Mouse (Mus musculus) retina, embryonic 14.5 days (tissue): ENCODE data around the gene D13Ertd608e.
"Not testable (repeated sequence)": the region's sequence is repeated elsewhere in the genome, so short reads cannot be mapped to it uniquely, and the experiment has no call there.

ENCODE experiments used
- DNase-seq: peaks from one replicate; pipeline ENCODE4 v3.0.0-alpha.2; 2015; ENCODE audit warnings: low spot score

The D13Ertd608e gene

DNA sequence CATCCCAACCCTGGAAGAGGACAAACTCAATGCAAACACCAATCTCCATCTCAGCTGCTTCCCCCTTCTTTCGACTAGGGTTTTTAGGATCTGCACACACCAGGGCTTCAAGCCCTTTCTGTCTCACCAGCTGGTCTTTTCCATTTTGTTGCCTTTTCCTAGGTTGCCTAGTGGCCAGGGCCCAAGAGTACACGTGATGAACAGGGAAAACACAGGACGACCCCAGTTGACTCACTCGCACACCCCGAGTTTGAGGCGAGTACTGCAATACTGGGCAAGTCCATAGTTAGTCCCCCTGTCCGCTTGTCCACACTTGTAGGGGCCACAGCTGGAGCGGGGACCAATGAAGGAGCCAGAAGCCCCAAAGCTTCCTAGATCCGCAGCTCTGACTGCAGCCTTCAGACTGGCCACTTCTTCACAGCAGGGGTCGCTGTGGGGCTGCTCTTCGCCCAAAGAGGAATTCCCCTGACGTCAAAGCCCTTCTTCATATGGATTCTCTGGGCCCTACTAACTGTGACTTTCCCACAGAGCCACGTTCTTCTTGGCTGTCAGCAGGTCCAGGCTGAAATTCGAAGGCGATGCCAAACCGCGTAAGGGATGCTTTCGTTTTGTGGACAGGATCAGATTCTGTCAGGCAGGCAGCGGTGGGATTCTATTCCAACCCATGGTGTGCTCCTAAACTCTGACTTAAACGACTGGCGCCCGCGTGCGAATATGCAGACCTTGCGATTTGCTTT, at the start of gene D13Ertd608e:
Gene D13Ertd608e (plus strand): TSS at position 687 of the 737 bp plus-strand sequence.
- peak; percentile 70 for DNase-seq

DNA sequence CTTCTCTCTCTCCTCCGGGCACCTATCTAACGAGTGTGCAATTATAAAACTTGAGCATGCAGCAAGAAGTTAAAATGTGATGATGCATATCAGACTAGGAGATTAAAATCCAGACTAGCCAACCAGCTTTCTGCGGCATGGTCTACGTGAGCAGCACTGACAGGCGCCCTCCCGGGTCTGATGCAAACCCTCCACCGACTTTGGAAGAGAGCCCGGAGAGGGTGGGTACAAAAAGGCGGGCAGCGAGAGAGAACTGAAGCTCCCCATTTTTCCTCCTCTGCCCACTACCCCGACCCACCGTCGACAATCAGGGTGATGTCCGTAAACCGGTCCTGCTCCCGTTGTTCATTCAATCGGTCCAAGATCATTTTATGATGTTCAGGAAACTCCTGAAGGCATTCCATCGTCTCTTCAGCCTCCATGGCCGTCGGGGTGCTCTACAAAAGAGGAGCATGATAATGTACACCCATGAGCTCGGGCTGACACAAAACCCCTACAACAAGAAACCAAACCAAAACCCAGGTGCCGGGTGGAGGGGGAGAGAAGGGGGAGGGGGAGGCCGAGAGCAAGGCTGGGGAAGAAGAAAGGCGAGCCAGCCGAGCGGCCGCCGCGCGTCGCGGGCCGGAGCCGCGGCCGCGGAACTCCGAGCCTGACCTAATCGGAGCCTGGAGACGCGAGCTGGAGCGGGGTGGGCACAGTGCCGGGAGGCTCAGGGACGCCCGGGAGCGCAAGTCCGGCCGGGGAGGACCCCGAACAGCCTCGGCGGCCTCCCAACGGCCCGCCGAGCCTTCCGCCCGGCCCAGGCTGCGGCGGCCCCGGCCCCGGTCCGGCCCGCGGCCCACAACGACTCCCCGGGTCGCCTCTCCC, 45.7 kb upstream of the D13Ertd608e start:
- peak; percentile 49 for DNase-seq

DNA sequence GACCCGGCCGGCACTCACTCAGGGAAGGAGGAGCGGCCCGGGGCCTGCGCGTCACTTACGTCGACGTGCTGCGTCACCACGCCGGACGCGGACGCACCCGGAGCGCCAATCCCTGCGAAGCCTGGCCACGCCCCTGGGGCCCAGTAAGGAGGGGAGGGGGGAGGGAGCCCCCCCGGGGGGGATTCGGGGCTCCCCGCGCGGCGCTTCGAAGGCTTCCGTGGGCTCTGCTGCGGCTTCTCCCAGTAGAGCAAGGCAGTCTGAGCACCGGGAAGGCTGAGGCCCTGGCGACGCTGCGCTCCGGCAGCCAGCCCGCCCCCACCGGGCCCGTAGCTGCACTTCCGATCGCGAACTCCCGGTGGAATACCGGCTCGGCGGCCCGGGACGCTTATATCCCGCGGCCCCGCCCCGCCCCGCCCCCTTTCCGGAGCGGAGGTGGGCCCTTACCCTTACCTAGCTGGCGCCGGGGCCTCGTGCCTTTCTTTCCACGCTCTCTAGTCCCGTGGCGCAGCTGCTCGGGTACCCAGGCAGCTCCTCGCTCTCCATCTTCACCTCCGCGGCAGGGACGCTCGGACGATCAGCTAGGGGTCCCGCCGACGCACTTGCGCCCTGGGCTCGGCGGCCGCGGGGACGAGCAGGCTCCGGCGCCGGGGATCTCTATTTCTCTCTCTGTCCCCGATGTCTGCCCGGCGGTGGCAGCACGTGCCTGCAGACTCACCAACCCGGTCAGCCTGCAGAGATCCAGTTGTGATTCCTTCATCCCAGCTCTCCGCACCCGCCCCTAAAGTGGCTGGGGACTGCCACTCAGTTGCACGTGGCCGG, 44.8 kb upstream of the D13Ertd608e start, which contains the start of gene Zfp131:
Gene Zfp131 (minus strand): TSS at position 129 of the 819 bp plus-strand sequence.
- DNase-seq: peak; percentile 95

DNA sequence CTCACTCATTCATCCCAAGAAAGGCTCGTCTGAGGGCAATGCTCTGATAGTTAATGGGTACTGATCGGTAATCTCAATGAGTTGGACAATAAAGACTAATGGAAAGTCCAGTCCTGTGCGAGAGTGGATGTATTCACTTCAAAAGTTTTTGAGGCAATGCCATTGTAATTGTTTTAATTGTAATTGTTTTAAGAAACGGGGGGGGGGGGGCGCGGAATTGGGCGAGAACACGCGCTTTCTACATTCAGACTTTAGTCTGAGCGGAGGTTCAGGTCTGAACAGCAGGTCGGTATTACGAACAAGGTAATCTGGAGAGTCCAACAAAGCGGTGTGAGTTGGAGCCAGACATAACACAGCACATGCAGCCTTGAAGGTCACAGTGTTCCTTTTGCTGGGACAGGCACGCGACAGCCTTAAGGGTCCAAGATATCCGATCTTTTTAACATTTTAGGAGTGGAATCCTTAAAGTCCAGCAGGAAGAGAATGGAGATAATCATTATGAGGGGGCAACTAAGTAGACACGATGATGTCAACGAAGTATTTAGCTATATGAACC, 44.1 kb upstream of the D13Ertd608e start:
- DNase-seq: no peak

DNA sequence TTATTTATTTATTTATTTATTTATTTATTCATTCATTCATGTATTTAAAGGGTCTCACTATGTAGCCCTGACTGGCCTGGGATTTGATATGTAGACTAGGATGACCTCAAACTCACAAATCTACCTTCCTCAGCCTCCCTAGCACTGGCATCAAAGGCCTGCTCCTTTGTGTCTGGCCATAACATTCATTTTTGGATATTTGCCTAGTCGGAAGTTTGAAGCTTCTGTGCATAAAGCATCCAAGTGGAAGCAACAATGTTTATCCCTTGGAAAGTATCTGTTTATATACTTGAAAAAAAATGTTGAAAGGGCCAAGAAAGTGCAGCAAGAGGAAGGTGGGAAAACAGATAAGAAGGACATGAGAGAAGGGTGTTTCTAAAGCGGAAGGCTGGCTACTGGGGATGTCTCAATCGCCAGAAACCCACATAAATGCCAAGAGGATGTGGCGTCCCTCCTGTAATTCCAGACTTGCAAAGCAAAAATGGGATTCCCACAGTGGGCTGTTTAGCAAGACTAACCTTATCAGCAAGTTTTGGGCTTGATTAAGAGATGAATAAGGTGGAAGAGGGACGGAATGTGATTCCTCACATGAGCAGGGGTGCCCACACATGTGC, 42.9 kb upstream of the D13Ertd608e start:
- DNase-seq: no peak

DNA sequence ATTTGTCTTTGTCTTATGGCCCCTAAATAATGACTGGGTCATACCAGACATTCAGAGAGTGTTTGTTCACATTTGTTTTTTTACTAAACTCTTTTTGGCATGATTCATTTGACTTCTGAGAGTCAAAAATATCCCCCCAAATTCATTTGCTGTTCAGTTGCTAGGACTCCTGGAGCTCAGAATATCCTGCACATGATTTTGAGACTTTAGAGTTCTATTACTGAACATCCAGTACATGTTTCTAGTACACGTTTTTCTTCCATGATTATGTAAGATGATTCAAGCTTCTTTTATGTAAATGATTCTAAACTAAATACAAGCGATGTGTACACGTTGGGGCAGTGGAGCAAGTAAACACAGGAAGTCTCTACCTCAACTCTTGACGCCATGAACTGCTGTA, 38.1 kb upstream of the D13Ertd608e start:
- no peak for DNase-seq

DNA sequence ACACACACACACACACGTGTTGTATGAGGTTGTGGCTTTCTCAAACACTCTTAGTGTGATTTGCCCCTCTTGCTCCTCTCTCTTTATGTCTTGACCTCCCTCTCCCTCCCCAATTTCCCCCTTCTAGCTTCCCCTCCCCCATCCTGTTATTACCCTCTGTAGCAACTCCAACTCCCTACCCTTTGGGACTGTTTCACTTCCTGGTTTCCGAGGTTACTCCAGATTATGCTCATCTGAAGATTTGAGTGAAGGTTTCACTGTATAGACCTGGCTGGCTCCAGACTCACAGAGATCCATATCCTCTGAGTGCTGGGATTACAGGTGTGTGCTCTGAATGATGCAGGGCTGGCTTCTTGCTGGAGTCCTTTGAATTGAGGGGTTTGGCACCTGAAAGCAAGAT, 26.9 kb upstream of the D13Ertd608e start:
- DNase-seq: no peak

DNA sequence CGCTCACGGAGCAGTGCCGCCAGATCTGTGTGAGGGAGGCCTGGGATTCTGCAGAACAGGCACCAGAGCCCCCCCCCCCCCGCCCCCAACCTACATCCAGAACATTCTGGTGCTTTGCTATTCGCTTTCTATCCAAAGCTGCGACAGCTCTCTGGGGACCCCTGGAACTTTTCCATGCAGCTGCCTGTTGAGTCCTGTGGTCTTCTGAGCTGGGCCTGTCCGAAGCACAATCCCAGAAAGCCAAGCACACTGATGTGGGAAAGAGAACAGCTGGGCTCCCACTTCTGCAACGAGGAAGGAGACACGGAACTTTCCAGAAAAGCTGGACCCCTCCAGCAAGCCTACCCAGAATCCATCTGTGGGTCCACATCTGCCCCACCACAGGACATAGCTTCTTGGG, 25.8 kb upstream of the D13Ertd608e start:
- no peak for DNase-seq

DNA sequence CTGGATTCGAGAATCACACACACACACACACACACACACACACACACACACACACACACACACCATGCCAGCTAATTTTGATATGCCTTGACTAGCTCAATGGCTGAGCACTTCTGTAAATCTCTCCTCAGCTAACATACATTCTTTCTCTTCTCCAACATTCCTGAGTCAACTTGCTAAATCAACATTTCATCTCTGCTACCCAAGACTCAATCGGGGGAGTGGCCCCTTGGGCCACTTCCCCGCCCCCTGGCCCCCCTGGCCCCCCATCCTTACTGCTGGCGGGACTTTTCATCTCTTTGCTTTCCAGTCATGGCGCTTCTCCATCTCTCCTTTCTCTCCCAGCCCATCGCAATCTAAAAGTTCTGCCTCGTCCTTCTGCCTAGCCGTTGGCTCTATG, 19.0 kb upstream of the D13Ertd608e start:
- no peak for DNase-seq

DNA sequence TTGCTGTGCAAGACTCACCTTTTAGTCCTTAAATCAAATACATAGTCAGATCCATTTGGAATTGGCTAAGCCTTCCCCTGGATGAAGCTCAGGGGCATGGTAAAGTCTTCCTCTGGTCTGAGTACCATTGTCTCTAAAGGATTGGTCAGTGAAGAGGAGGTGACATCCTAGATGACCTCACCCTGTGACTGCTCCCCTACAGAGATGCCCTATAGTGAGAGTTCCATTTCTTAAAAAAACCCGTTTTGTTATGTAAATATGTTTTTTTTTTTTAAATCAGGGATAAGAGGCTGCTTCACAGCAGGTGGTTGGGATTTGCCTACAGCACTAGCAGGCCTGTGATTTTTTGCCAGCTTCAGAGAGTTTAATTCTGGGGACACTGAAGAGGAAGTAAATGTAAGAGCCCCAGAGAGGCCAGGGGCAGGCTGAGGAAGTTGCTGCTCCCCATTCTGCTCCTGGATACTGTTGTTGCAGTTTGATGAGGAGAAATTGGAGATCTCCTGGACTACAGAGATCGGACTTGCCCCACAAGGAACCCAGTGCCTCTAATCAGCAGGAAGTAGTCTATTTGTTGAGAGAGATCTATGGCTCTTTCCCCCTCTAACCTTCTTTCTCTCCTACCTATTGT, 18.1 kb upstream of the D13Ertd608e start:
- no peak for DNase-seq

DNA sequence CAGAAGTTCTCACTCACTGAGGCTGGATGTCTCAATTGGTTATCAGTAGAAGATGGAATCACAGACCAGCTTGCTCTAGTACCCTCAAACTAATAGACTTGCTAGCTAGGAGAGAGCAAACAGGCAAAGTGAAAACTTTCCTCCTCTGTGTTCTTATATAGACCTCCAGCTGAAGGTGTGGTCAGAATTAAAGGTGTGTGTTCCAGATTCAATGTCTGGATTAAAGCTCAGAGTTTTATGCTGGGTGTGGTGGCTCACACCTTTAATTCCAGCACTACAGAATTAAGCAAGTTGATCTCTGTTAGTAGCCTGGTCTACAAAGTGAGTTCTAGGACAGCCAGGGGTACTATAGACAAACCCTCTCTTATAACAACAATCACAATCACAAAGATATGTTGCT, 5.7 kb upstream of the D13Ertd608e start, which contains the start of gene AF067063:
Gene AF067063 (minus strand): TSS at position 101 of the 400 bp plus-strand sequence.
- DNase-seq: not testable (repeated sequence)

DNA sequence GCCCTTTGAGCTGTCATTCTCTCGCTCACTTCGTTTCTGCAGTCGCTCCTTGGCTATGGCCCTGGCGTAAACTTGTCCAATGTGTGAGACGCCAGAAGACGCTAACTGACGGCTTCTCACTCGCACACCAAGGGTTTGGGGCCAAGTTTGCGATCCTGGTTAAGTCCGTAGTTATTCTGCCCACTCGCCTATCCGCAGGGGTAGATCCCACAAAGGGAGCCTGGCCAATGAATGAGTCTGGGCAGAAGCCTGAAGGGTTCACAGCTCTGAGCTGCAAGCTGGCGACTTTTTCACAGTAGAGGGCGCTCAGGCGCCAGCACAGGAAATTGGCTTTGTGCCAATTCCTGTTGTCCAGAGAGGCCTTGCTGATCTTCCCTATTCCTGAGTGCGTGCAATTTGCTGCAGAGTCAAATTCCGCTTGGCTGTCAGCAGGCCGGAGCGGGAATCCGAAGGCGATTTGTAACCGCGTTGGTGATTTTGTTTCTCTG, 562 bp downstream of the D13Ertd608e start:
- peak; percentile 46 for DNase-seq

DNA sequence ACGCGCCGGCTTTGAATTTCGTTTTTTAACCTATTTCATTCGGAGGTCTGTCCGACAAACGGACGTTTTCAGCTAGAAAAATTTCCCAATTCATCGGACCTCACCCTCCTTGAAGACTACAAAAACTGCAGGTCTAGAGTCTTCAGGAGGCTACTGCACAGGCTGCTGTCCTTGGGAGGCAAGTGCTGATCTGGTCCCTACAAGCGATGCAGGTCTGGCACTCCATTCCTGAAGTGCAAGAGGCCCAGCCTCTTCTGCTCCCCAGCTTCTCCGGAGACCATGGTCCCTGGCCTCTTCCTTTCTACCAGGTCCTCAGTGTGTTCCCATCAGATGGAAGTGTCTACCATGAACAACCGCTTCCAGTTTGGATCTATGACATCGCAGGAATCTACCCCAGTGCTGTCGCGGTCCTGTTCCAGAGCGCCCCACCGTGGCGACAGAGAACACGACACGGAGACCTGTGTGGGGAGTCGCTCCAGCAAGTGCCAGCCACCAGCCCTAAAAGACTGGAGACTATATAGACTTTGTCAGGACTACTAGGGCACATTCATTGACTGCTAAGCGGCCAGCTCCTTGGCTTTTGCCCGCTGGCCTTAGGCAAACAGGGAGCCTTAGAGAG, 2.0 kb downstream of the D13Ertd608e start:
- DNase-seq: peak; percentile 65

DNA sequence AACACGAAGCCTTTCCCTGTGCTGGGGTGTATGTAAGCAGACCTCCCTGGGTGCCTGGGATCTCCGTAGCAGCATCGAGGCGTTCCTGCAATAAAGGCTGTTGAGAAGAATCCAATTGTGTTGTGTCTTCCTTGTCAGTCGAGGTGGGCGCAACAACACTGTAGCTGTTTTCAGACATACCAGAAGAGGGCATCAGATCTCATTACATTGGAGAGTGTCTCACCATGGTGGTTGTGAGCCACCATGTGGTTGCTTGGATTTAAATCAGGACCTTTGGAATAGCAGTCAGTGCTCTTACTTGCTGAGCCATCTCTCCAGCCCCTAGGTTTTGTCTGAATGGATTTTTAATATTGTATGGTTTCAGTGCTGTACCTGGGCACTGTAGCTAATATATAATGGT, 4.2 kb downstream of the D13Ertd608e start:
- peak; percentile 11 for DNase-seq

DNA sequence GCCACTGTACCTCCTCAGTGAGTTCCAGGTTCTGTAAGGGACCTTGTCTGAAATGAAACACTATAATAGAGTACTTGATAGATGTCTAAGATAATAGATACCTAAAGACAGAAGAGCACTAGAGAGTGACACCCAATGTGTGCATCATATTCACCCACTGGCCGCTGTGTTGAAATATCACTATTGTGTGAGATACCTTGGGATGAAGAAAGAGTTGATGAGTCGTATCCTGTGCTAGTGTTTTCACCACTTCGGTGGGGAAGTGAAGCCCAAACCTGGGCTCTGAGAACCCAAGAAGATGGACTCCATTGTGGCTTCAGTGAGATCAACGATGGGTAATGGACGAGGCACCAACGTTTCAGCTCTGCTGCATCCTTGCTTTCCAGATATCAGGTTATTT, 26.6 kb downstream of the D13Ertd608e start:
- not testable (repeated sequence) for DNase-seq

DNA sequence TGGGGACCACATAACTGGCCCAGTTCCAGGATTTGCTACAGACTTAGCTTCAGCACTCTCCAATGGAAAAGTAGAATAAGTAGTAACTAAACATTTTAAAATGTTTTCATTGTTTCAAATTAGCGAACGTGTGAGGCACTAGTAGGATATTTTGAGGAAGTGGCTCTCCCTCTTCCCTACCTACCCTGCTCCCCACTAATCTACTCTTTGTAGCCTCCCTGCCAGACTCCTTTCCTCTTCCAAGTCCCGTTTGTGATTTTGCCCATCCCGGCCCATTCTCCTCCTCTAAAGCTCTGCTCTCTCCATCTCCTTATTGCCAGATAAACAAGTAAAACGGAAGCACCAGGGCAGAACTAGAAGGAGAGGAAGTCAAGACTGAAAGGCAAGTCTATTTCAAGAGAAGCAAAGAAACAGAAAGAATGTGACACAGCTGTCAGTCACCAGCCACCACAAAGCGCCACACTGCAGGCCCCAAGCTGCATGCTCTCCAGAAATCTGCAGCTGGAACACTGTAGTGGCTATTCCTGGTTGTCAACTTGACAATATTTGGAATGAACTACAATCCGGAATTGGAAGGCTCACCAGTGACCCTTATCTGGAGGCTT, 28.7 kb downstream of the D13Ertd608e start:
- DNase-seq: not testable (repeated sequence)

DNA sequence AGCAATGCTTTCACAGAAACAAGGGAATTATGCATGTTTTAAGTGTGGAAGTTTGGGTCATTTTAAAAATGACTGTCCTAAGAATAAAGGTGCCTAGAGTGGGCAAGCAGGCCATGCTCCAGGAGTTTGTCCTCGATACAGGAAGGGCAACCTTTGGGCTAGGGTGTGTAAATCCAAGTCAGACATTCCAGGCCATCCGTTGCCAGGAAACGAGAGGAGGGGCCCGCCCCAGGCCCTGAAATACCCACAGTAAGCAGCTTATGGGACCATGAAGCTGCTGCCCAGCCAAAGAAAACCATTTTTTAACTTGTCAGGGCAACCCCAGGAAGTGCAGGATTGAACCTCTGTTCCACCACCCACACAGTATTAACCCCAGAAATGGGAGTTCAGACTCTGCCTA, 51.1 kb downstream of the D13Ertd608e start:
- DNase-seq: not testable (repeated sequence)

DNA sequence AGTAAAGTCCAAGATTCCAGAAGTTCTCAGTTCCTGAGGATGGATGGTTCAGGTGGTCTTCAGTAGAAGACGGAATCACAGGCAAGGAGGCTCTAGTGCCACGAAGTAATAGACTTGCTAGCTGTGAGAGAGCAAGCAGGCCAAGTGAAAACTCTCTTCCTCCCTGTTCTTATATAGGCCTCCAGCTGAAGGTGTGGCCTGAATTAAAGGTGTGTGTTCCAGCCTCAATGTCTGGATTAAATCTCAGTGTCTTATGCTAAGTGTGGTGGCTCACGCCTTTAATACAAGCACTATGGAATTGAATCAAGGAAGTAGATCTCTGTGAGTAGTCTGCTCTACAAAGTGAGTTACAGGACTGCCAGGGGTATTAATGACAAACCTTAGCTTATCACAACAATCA, 58.9 kb downstream of the D13Ertd608e start, which contains the start of gene Tcstv1:
Gene Tcstv1 (minus strand): TSS at position 101 of the 400 bp plus-strand sequence.
- not testable (repeated sequence) for DNase-seq
